Mouse (Mus musculus) ovary, postnatal 14 days (tissue): ENCODE results near the gene Dusp19.

ENCODE experiments used
- DNase-seq: peaks from one replicate; pipeline ENCODE4 v3.0.0; 2022; ENCODE audit warnings: low spot score

Gene Dusp19

GRCm38 (mm10) chr2:80616854-80617737 is at the start of gene Dusp19, which contains the start of gene Nup35:
Gene Dusp19 (plus strand): TSS chr2:80617045.
Gene Nup35 (plus strand): TSS chr2:80617236.
- DNase-seq: peak; percentile 97

DNA sequence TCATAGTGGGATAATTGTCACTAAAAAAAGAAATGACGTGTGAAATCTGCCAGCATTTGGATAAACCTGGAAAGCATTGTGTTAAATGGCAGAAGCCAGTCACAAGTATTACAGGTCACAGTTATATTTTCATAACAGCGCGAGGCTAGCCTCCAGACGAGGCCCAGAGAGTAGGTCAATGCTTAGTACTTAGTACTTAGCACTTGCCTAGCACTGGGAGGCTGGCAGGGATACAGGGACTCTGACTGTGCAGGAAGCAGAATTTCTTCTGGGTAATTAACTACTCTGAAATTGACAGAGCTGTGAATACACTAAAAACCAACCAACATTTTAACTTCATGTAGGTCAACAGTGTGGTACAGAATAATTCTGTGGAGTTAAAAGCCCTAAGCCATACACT is 49.4 kb upstream of the Dusp19 start:
- DNase-seq: no peak

DNA sequence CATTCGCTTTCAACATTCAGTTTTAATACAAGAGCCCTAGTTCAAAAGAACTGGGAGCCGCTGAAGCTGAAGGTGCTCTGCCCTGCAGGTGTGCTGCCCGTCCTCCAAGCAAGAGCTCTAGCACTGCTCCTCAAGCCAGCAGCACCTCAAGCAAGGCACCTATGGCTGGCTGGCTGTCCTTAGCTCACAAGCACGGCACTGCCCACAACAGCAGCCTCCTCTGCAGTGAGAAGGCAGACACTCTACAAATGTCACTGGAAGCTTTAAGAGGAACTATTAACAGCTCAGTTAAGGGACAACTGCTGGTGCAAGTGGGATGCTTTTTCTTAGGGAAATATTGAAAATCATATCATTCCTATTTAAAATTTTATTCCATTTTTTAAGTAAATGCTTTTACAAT is 46.2 kb upstream of the Dusp19 start:
- DNase-seq: no peak

DNA sequence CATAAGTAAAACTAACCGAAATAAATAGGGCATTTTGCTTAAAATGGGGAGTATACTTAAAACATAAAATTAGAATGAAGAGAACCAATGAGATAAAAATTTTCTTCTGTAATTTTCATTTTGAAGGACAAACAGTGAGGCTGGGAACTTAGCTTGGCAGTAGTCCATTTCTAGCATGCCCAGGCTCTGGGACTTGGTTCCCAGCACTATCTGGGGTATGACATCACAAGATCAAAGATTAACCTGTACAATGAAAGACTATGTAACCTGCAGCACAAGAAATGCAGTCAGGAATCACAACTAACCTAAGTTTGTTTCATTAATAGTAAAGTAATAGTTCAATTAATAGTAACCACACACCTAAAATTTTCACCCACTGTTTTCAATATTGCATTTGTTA is 39.6 kb upstream of the Dusp19 start:
- DNase-seq: no peak

GRCm38 (mm10) chr2:80579253-80579891 is 37.5 kb upstream of the Dusp19 start:
- DNase-seq: no peak

- peak; percentile 5 for DNase-seq
These were observed 36.4 kb upstream of the Dusp19 start for GRCm38 (mm10) chr2:80580311-80580961.

- peak; percentile 91 for DNase-seq
These were observed 35.7 kb upstream of the Dusp19 start, which contains the start of gene Nckap1 for GRCm38 (mm10) chr2:80581043-80581711. Gene Nckap1 (minus strand): TSS chr2:80581380.

GRCm38 (mm10) chr2:80582356-80582755 is 34.5 kb upstream of the Dusp19 start:
- DNase-seq: no peak

DNA sequence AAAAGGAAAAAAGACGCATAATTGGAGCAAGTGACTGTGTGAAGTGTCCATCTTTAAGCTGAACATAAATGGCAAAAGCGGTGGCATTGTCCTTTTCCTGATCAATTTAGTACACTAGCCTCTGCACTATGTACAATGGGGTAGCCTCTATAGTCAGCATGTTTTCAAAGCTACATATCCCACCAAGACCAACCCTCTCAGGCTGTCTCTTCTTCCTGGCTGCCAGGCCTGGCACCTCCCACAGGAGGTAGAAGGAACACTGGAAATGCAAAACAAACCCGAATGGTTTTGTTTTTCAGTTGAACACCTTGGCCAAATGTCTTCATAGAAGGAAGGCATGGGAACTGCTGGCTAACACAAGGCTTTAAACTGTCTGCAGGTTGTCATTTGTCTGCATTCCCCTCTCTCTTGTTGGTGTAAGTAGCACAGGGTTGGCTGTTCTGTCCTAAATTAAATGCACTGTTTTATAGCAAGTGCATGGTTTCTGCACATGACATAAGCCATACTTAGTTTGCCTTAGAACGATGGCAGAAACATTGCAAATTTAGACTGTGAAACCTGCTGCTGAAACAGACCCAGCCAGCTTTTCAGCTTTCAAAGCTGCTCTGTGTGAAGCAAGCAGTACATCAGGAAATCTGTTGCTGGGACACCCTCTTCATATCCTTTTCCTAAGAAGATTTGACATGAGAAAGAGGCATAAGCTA is 22.5 kb upstream of the Dusp19 start:
- no peak for DNase-seq

DNA sequence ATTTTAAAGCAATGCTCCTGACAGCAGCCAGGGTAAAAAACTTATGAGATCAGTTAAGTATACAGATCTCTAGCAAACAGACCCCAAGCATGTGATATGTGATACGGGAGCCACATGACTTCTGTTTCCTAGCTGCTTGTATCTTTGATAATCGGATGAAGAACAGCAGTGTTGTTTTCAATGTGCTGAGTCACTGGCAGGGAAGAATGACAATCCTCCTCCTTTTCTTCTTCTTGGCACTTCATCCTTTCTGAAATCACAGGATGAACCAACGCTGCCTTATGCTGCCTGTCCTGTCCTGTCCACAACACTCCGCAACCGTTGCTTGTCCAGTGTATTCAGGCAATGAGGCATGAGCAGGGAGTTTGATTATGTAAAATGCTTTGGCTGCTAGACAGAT is 19.9 kb upstream of the Dusp19 start:
- DNase-seq: no peak

GRCm38 (mm10) chr2:80599850-80600249 is 17.0 kb upstream of the Dusp19 start:
- no peak for DNase-seq

DNA sequence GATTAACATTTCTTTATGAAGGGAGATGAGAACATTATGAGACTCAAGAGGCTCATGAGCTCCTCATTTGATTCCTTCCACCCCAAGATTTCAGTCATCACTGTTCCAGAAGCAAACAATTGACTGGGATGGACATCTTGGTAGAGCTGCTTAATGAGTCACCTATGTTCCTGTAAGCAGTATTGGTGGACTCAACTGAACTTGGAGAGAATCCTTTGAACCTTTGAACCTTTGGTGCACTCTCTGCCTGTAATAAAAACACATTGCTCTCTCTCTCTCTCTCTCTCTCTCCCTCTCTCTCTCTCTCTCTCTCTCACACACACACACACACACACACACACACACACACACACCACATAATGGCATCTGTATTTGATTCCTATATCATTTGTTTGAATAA is 16.2 kb upstream of the Dusp19 start:
- DNase-seq: no peak

- DNase-seq: no peak
These were observed 14.1 kb upstream of the Dusp19 start for GRCm38 (mm10) chr2:80602756-80603155.

DNA sequence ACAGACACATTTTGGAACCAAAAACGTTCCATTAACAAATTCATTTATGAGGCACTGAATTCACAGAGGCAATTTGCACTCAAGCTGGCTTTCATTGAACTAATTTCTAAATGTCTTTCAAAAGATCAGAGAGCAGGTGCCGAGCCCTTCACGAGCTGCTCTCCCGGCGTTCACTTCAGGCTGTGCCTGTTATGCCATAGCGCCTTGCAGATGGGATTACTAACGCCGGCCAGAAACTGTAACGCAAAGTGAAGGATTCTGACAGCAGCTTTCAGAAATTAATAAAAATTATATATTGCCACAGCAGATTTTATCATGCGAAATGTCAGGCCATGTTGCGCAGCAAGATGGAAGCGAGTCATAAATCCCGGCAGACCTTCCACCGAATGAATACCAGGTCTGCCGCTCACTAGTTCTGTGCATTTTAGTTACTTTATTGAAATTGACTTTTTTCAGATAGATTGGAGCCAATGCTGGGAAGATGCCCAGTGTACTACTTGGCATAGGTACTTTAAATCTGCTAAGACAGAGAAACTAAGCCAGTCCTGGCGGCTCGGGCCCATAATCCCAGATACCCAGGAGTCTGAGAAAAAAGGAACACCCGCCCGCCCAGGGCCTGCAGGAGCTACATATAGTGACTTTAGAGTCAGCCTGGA is 12.9 kb upstream of the Dusp19 start:
- no peak for DNase-seq

DNA sequence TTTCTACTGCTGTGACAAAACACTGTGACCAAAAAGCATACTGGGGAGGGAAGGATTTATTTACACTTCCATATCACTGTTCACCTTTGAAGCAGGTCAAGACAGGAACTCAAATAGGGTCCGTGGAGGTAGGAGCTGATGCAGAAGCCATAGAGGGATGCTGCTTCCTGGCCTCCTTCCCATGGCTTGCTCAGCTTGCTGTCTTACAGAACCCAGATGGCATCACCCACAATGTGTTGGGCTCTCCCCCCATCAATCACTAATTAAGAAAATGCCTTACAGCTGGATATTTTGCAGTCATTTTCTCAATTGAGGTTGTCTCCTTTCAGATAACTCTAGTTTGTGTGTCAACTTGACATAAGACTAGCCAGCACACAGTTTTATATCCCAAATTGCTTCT is 4.6 kb upstream of the Dusp19 start:
- no peak for DNase-seq

DNA sequence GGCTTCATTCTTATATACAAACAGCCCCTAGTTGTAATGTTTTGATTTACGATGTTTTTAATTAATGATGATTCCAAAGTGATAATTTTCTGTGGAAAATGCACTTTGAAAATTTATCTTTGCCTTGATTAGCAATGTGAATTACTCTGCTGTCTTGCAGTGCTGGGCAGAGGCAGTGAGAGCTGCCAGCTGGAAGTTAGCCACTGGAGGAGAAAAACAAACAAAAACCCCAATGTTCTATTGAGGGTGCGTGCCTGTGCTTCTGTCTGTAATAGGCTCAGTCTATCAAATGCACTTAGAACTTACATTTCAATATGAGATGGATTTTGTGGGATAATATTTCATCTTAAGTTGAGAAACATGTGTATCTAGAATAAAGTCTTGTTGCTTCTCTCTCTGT is 4.0 kb upstream of the Dusp19 start:
- DNase-seq: no peak

- DNase-seq: no peak
These were observed 2.1 kb downstream of the Dusp19 start for GRCm38 (mm10) chr2:80618991-80619390.

DNA sequence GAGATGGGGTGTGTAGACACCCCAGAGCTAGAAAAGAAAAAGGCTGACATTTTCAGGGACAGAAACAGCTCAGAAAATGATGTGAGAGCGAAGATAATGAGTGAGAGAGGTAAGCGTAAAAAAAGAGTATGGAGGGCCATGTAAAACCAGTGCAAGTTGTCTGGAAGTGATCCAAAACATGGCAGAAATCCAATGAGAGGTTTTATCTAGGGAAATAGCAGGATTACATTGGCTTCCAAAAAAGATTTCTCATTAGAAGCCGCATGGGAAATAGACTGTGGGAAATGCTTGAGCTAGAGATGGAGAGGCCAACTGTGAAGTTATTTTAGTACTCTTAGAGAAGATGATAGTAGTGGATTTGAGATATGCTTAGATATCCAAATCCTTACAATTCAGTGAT is 5.1 kb downstream of the Dusp19 start:
- DNase-seq: no peak

DNA sequence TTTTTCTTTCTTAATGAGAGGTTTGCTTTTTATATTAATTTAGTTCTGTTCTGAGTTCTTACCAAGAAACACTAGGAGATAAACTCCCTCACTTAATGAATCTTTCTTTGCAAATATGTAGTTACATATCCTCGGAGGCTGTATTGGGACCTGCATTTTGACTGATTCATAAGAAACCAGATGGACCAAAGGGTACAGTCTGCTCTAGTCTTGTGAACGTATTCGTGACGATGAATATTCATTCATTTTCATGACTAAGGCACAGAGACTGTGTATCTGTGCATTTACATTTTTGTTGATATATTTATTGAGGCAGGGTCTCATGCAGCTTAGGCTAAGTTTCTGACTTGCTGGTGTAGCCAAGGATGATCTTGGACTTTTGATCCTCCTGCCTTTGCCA is 7.7 kb downstream of the Dusp19 start:
- DNase-seq: no peak

GRCm38 (mm10) chr2:80632336-80633026 is 15.6 kb downstream of the Dusp19 start:
- DNase-seq: no peak
